9 mouse cellular contexts compared by ENCODE assay signal in genomic region chr11:54884937-54885336, GRCm38 (mm10). TPM values are rescaled to one million over a fixed set of nuclear protein-coding genes. Genes with fewer than 3 reads are reported as not detected.
A peak's percentile ranks its signal among the peaks of the same experiment; 100 is the strongest.
DNase-seq lines count a peak whose midpoint lies in the region; ATAC-seq lines count a peak whose summit lies in the region.
"Had no signal": no experiment of that assay in that cellular context is flagged by ENCODE, and none has a peak within 500 bp of the region (broad histone marks: within the 10 kb centered on the region; RNA-seq: fewer than 3 reads in every experiment).

No protein-coding gene starts in this region.

- H3K27ac ChIP-seq in kidney, embryonic 16.5 days (ENCODE audit: low read length) = peak overlapping the region; percentile 77

- H3K4me1 ChIP-seq in kidney, embryonic 16.5 days (ENCODE audit: insufficient read depth, low read length) = peaks cover 35% of the 10 kb centered on the region

- H3K36me3 ChIP-seq in kidney, embryonic 16.5 days (ENCODE audit: insufficient read depth, low read length) = no peaks in the 10 kb centered on the region

- no peaks in the 10 kb centered on the region for H3K27me3 ChIP-seq in kidney, embryonic 16.5 days (ENCODE audit: insufficient read depth, low read length)

- peak; percentile 90 for ATAC-seq in kidney, embryonic 16.5 days (ENCODE audit: low FRiP score, low TSS enrichment)

- 5% methylated on average over 5 of the region's 5 CpGs for WGBS in kidney, embryonic 16.5 days

- no peak overlapping the region for H3K4me3 ChIP-seq in kidney, embryonic 16.5 days (ENCODE audit: low read length)
- H3K4me3 ChIP-seq: erythroblast, embryonic 14.5 days had no signal

- peak; percentile 83 for DNase-seq in ovary, adult 18-20 months (ENCODE audit: low spot score)
- no peak for DNase-seq in ovary, postnatal 14 days (ENCODE audit: low spot score)
- DNase-seq in heart, adult 18-20 months = peak; percentile 85 to 94
- peak; percentile 88 for DNase-seq in lung, postnatal 10 days
- DNase-seq in cerebellum, postnatal 36 days = no peak
- no peak for DNase-seq in cerebellum, adult 9-10 months
- no peak for DNase-seq in layer of hippocampus, adult 8-10 months (ENCODE audit: low spot score in 2 of 2)

- H3K9me3 ChIP-seq in kidney, embryonic 16.5 days (ENCODE audit: low read length) = no peaks in the 10 kb centered on the region

- 0 out of 2 replicates have a peak overlapping the region, but pooled peaks have one; percentile 17 for H3K9ac ChIP-seq in kidney, embryonic 16.5 days (replicated peaks; ENCODE audit: low read length)

- H3K4me2 ChIP-seq in kidney, embryonic 16.5 days (replicated peaks; ENCODE audit: low read depth, low read length) = no peak overlapping the region; the same call in 1 of the 2 replicates

RNA-seq across cellular contexts. Expression of gene Gpx3, which starts 17.3 kb away (rescaled TPM):
- 100 to 1,000 TPM; 206 to 329 TPM for total RNA-seq in heart, adult 18-20 months (2021)
- 262 and 297 TPM in 2 replicates for polyA plus RNA-seq in kidney, embryonic 16.5 days (2015; fragmentation: Nextera tagmentation; extraction: Ambion mirVana)
- 1 to 10 TPM; 4.4 to 8.8 (median 5.1) TPM for total RNA-seq in layer of hippocampus, adult 8-10 months (2022)

RNA-seq across cellular contexts. Expression of gene Hint1, which starts 18.8 kb away (rescaled TPM):
- total RNA-seq in heart, adult 18-20 months (2021) = 100 to 1,000 TPM; 303 to 309 TPM
- 540 and 595 TPM in 2 replicates for polyA plus RNA-seq in kidney, embryonic 16.5 days (2015; fragmentation: Nextera tagmentation; extraction: Ambion mirVana)
- total RNA-seq in layer of hippocampus, adult 8-10 months (2022) = 100 to 1,000 TPM; 219 to 289 (median 258) TPM

RNA-seq across cellular contexts. Expression of gene Lyrm7, which starts 24.2 kb away (rescaled TPM):
- total RNA-seq in heart, adult 18-20 months (2021) = 10 to 100 TPM; 30.9 to 34.4 TPM
- 6.3 and 9.2 TPM in 2 replicates for polyA plus RNA-seq in kidney, embryonic 16.5 days (2015; fragmentation: Nextera tagmentation; extraction: Ambion mirVana)
- 10 to 100 TPM; 28.0 to 34.3 (median 30.4) TPM for total RNA-seq in layer of hippocampus, adult 8-10 months (2022)
- polyA plus RNA-seq: erythroblast, embryonic 14.5 days had no signal

Comparison
In these comparisons a context has a peak if more than half of its experiments do, and no peak if none do; other contexts are left out.
1. DNase-seq: peak in ovary, adult 18-20 months (single experiment), heart, adult 18-20 months (2 of 2) and lung, postnatal 10 days (single experiment); none in ovary, postnatal 14 days (single experiment), cerebellum, postnatal 36 days (0 of 2), cerebellum, adult 9-10 months (single experiment) and layer of hippocampus, adult 8-10 months (0 of 2).
2. RNA of gene Gpx3, which starts 17.3 kb away (total RNA-seq): 206 to 329 TPM in heart, adult 18-20 months; 4.4 to 8.8 TPM in layer of hippocampus, adult 8-10 months; every median in the first group is over 10 times any median in the second.